Mouse (Mus musculus) heart, adult 18-20 months (tissue): ENCODE data around the gene Fcgr1. TPM values are rescaled to one million over a fixed set of nuclear protein-coding genes. Genes with fewer than 3 reads are reported as not detected.
A peak's percentile ranks its signal among the peaks of the same experiment; 100 is the strongest.
"Not testable (repeated sequence)": the region's sequence is repeated elsewhere in the genome, so short reads cannot be mapped to it uniquely, and the experiment has no call there.

Experiments used
- DNase-seq, 2 experiments: peaks; one replicate each; pipeline ENCODE4 v3.0.0; 2021 to 2022; ENCODE audit warnings: mixed read lengths in 1 of 2
- long read RNA-seq, 2 experiments: library from polyadenylated mRNA; stranded (forward); transcript quantifications; one replicate each; pipeline ENCODE4 v2.0.0; 2021
- total RNA-seq, 2 experiments: library from RNA; stranded (reverse); gene quantifications; 2 replicates each; pipeline ENCODE4 v1.2.3; 2021

Gene Fcgr1
- 1 to 10 TPM in 1 of 2 experiments, under 1 TPM in 1; 0.39 to 1.1 TPM for total RNA-seq
- long read RNA-seq, experiment 1 = 0 reads
- long read RNA-seq, experiment 2 = 0 reads

DNA sequence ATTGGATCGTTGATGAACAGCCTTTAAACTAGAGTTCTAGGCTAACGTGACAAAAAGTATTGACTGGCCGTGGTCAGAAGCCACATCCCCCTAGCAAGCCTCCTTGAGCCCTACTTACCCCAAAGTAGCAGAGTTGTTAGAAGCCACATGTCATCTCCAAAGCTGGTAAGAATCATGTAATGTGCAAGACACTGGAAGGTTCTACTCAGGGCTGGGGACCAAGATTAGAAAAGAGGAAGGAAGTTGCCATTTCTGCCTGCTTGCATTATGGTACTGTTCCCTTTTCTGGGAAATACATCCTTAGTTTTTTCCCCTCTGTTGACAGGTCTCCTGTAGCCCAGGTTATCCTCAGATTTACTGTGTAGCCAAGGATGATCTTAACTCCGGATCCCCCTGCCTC is at the start of gene Fcgr1:
Gene Fcgr1 (minus strand): TSS at position 183 of the 400 bp plus-strand sequence.
- peak in 1 of 2 experiments; percentile 34 for DNase-seq

DNA sequence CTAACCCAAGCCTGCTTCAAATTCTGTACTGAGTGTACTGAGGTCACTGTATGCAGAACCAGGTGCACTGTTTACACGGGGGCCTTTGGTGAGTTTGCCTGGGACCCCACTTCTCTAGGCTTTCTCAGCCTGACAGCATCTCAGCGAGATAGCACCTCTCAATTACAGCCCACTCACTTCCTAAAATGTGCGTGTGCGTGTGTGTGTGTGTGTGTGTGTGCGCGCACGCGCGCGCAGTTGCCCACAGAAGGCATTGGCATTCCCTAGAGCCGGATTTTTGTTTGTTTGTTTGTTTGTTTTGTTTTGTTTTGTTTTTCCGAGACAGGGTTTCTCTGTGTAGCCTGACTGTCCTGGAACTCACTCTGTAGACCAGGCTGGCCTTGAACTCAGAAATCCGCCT is 48.9 kb upstream of the Fcgr1 start:
- not testable (repeated sequence) for DNase-seq

DNA sequence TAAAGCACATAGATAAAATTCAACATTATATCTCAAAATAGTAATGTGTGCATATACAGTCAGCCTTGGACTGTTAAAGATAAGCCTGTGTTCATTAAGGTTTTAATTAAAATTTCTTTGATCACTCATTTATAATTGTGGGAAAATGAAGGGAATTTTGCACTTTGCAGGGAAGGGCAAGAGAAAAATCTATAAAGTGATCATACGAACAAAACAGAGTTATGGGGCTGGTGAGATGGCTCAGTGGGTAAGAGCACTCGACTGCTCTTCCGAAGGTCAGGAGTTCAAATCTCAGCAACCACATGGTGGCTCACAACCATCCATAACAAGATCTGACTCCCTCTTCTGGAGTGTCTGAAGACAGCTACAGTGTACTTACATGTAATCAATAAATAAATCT is 48.3 kb upstream of the Fcgr1 start:
- DNase-seq = not testable (repeated sequence)

DNA sequence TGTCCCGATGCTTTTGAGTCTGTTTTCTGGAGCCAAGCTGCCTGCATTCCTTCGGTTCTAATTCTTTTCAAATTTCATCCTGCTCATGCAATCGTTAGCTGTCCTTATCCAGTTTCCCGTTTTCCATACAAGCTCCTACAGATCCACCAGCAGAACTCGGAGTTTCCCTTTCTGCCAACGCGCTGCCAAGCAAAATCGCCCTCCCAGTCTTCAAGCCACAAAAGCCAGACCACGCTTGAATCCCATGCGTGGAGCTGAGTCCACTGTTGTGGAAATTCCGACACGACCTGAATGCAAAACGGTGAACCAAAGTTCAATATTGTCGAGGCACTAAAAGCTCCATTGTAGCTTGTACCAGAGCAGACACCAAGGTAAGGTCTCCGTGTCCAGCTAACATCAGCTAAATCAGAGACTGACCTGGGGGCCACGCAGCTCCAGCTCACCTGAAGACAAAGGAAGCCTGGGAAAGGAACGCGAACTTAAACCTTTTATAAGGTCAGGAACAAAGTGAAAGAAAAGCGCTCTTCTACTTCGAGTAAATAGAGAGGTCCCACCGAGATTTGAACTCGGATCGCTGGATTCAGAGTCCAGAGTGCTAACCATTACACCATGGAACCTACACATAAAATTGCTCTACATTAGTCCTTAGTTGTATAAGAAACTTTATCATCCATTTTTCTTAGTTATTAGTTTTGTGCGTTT is 47.0 kb upstream of the Fcgr1 start:
- peak in 1 of 2 experiments; percentile 20 for DNase-seq

DNA sequence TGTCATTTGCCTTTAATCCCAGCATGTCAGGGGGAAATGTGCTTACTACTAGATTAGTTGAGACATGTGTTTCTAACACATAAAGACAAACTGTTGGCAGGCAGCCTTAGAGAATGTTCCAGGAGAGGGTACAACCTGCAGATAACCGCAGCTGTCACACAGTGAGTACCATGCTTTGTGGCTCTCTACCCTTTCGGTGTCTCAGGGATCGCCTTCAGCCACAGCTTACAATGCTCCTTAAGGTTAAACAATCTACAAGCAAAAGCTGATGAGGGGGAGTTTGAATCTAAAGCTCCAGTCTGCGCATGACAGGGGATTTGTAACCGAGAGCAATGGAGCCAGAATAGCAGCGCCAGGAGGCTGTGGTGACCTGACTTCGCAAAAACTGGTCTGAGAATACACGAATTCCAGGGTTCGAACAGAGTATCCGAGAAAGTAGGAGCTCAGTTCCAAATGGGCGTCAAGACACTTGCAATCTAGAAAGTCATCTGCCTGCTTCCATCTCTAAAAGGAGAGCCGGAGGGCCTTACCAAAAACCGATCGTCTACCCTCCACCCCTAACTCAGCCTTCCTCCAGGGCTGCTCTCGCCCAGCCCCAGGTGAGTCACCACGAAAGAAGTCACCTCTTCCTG is 45.2 kb upstream of the Fcgr1 start:
- DNase-seq = no peak

DNA sequence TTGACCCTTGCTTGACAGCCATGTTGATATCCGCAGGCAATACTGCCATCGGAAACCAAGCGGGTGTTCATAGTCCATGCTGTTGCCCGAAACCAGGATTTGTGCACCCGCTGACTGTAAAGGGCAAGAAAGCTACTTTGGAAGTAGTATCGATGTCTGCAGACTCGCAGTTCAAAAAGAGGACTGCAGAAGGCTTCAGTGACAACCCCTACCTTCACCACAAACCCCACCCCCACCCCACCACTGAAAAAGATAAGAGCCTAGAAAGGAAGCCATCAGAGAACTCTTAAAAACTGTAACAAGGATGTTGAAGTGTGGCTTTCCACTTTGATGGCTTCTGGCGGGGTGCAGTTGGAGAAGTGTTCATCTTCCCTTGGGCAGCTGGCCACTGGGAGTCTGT is 44.3 kb upstream of the Fcgr1 start:
- DNase-seq = no peak

DNA sequence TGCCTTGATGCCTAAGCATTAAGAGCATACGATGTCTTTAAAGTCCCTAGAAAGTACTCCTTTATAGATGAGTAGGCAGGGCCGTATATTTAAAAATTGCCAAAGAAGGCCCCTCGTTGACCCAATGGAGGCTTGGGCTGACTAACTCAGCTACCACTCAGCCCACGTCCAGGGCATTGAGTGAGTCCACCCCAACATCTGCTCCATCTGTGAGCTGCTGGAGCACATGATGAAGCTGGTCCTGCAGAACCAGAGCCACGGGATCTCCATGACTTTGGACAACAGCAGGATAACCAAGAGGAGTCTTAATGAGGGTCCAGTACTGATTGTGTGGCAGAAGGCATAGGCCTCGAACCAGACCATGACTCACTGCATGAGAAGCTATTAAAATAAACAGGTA is 43.5 kb upstream of the Fcgr1 start:
- no peak for DNase-seq

DNA sequence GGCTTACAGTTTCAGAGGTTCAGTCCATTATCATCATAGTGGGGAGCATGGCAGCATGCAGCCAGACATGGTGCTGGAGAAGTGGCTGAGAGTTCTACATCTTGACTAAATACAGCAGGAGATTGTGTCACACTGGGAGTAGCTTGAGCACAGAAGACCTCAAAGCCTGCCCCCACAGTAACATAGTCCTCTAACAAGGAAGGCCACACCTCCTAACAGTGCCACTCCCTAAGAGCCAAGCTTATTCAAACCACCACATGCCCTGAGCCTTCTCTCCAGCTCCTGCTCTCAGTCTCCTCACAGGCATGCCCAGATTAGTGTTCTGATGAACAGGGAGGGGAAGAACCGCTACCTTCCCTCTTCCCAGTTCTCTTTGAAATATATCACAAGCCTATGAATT is 42.9 kb upstream of the Fcgr1 start:
- DNase-seq = no peak

DNA sequence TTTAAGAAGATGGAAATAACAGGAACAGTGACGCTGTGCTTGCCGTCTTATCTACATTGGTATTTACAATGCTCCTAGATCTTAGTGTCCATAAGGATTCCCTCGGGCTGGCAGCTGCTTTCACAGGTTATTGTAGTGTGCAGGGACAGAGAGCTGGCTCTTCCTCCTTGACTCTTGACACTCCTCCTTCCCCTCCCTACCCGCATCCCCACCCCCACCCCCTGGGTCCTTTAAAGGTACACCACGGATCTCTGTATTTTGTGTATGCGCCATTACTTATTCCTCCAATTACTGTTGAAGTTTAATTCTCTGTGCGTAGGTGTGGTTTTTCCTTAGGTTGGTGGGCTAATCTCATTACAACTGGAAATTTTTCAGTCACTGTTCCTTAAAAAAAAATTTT is 41.8 kb upstream of the Fcgr1 start:
- no peak for DNase-seq

DNA sequence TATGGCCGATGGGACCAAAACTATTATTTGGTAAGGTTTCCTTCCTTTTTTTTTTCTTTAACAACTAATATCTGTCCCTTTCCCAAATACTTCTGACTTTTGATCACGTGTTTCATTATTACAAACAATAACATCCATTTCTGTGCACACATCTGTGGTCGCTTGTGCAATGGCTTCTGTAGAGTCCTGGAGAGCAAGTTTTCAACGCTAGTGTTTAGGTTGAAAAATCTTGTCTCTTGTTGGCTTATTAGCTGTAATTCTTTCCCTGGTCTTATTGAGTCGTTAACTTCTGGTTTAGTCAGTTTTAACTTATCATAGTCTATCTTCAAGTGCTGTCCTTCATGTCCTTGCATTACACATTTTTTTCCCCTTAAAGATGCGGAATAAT is 41.4 kb upstream of the Fcgr1 start:
- no peak for DNase-seq

DNA sequence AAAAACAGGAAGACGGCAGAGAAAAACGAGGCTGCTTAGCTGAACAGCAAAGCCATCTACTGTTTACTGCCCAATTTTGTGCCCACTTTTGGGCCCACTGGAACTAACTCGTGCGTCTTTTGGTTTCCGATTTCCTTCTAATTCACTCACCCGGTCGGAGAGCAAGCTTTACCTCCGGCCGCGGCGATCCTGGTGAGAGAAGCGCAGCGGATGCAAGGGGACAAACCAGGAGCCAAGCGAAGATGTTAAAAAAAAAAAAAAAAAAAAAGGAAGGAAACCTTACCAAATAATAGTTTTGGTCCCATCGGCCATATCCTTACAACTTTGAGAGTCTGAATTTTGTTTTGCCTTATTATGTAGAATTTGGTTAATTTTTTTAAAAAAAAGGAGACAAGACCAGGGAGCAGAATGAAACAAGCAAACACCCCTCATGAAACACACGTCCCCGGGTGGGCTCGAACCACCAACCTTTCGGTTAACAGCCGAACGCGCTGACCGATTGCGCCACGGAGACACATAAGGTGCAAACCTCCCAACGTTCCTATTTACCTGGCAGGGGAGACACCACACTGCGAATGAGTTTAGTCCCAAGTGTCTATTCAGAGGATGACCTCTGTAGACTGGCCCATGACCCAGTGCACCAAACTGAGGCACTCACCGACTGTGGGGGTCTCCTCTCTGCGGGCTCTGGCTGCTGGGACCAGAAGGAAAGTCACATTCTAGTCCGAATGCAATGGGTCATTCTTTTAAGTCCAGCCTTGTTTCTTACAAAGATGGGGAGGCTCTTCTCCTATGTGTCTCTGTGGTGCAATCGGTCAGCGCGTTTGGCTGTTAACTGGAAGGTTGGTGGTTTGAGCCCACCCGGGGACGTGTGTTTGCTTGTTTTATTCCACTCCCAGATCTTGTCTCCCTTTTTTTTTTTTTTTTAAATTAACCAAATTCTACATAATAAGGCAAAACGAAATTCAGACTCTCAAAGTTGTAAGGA is 40.7 kb upstream of the Fcgr1 start:
- peak in 1 of 2 experiments; percentile 34 for DNase-seq

DNA sequence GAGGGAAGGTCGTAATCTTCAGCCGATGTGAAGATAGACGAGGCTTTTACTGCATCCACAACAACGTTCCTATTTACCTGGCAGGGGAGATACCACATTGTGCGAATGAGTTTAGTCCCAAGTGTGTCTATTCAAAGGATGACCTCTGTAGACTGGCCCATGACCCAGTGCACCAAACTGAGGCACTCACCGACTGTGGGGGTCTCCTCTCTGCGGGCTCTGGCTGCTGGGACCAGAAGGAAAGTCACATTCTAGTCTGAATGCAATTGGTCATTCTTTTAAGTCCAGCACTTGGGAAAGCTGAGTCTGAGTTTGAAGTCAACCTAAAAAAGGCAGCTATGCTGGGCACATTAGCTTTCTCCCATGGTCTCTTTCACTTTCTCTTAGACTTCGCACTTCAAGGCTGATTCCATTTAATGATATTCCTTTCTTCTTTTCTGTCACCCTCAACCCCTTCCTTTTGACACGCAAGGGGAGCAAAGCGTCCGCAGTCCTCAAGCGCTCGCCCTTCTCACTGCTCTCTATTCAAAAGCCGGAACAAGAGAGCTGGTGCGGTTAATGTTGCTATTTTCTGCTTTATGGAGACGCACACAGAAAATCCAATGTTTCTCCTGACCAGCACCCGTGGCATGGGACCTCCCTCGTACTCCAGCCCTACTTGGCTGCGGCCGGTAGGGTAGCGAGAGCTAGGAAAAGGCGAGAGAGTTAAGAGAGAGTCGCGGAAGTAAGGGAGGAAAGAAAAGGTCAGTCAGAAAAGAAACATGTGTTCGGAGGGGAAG is 39.8 kb upstream of the Fcgr1 start:
- DNase-seq = peak; percentile 14 to 51

DNA sequence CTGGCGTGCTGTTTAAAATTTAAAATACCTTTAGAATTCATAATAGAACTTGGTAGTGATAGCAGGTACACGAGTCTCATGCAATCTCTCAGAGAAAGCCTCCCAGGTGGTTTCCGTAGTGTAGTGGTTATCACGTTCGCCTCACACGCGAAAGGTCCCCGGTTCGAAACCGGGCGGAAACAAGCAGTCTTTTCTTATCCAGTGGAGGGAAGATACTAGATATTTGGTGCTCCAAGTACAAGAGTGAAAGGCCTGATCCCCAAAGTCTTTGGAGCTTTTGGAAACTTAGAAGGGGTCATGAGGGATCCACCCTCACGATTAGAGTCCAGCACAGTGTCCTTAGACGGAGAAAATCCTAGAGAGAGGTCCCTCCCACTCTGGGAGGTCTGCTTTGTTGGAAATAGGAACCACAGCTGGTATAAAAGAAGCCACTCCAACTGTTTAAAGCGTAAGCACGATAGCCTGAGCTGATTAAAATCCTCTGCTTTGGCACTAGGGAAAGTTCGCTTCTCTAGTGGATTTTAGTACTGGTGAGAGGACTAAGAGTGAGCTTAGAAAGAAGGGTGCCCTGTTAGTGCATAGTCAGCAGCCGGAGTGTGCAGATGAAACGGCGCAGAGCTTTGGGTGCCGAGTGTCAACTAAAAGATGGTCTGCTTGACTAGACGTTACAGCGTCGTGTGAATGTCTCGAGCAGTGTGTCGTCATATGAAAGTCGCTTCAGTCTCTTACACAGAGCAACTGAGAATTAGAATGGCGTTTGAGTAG is 39.0 kb upstream of the Fcgr1 start:
- no peak for DNase-seq

DNA sequence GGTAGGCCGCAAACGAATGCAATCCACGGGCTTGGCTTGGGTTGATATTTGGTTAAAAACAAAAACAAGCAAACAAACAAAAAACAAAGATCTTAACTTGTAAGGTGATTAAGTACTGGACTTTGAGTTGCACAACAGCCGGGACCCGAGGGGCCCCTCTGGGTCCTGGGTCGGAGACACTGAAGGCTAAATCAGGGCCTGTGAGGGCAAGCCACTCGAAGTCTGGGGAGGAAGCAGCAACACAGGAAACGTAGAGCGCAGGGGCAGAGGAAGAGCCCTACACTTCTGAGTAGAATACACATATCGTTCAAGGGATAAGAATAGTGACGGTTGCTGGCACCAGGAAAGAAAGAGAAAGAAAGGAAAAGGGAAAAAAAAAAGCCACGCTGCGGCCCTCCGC is 38.2 kb upstream of the Fcgr1 start:
- DNase-seq = no peak

DNA sequence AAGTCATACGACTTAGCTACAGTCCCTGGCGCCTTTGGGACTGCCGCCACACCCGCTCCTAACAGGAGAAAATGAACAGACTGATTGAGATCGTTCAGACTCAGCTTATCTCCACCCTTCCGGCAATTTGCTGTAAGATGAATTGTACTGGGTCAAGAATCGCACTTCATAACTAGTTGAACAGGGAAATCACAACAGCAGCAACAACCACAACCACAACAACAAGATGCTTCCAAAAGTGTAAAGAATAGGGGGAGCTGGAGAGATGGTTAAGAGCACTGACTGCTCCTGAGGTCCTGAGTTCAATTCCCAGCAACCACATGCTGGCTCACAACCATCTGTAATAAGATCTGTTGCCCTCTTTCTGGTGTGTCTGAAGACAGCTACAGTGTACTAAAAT is 37.7 kb upstream of the Fcgr1 start:
- DNase-seq = no peak

DNA sequence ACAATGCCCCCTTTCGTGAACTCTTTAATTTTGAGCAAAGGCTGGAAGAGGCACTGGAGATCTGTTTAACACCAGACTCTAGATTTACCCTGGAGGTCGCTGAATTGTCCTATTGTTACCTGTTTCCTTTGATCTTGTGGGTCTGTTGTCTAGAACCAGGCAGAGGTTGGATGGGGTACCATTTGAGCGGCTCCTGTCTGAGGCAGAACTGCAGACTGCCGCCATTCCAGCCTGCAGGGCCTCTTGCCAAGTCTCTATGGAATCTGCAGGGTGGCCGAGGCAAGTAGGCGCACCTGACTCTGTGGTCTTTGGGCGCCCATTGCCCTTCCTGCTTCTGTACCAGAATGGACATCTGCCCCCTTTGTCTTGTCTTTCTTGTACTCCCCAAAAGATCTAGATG is 36.8 kb upstream of the Fcgr1 start:
- no peak for DNase-seq

DNA sequence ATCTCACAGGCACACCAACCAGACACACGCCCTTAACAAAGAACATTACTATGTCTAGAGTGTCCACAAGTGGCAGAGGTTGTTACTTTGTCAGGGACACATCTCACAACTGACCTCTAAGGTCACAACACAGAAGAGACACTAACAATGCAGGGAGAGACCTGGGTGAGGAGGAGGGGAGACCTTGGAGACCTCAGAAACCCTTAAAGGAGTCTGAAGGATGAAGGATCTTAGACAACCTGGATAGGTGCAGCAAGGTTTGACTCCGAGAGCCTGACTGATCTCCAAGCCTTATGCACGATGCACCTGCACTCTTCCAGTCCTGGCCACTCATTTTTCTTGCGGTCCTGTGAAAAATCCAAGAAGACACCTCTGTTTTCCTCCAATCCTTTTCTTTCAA is 36.4 kb upstream of the Fcgr1 start:
- DNase-seq = no peak

DNA sequence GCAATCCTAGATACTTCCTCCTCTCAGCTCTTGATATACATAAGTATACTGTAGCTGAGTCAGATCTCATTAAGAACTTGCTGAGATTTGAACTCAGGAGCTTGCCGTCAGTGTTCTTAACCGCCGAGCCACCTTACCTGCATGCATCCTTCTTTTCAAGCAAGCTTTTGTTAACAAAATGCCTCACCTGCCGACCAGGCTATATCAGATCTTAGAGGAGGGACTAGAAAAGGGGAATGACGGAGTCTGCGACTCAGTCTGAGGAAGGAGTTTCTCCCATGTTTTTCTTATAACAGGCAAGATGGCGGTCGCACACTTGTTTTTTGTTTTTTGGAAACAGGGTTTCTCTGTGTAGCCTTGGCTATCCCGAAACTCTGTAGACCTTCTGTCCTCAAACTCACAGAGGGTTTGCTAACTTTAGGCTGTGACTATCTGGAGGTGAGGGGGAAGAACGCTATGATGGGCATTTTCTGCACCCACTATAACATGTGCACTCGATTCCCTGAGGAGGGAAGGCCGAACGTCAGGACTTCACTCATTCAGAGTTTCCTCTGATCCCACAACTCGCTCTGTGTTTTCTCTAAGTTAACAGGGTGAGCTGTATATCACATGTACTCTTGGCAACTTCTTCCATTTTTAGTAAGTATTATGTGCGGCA is 35.1 kb upstream of the Fcgr1 start:
- no peak for DNase-seq

DNA sequence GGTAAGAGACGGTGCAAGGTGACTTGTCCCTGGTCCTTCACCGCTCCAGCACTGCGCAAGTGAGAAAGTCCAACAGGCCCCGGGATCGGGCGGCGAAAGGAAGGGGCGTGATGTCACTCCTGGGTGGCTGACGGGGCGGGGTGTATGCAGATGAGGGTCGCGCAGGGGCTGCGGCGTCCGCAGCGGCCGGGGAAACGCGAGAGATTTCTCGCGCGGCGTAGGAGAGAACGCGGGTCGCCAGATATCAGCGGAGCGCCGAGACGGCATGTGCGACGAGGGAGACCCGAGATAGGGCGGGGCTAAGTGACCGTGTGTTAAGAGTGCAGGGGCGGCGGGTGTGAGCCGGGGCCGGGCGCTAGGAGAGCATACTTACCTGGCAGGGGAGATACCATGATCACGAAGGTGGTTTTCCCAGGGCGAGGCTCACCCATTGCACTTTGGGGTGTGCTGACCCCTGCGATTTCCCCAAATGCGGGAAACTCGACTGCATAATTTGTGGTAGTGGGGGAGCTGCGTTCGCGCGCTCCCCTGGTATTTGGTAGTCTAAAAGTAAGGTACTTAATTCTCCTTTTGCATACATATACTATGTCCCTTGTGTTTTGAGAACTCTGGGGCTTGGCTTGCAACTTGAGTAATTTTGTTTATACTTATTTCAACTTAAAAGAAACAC is 34.4 kb upstream of the Fcgr1 start:
- DNase-seq = peak; percentile 25 to 41

DNA sequence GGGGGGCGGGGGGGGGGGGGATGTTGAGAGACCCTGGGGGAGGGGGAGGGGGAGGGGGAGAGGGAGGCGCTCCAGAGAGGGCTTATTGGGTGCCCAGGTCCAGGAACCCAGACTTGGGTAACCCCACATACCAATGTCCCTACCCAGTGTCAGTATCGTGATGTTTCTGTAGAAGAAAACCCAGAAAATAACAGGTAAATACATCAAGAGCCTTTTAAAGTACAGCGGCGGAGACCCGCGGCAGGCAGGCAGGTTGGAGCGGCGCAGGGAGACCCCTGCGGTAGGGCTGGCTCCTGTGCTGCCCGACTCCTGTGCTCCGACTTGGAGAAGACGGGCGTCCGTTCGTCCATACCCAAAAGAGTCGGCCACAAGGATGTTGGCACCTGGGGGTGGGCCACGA is 33.9 kb upstream of the Fcgr1 start:
- no peak for DNase-seq
